Mouse (Mus musculus): ENCODE data around the gene Brd2.

GRCm38 (mm10) chr17:34155534-34155933 is 33.1 kb upstream of the Brd2 start:
- no peak for TF ChIP-seq CTCF (IDR thresholded peaks at IDR 0.05; ENCODE audit: low read depth, low read length)
- TF ChIP-seq GATA2 (IDR thresholded peaks at IDR 0.05; ENCODE audit: borderline replicate concordance, low read depth, low read length), result no peak

Data from G1E (cell line).